Mouse (Mus musculus) left cerebral cortex, postnatal 36 days (tissue): ENCODE data around the gene B3gnt8. TPM values are rescaled to one million over a fixed set of nuclear protein-coding genes. Genes with fewer than 3 reads are reported as not detected.

Experiments
- DNase-seq, 2 experiments: peaks; one replicate each; pipeline ENCODE4 v3.0.0; 2021 to 2022; ENCODE audit warnings: low spot score in 2 of 2, mixed read lengths in 1 of 2
- intact Hi-C: fragments of 180-260 bp; cut with DNase I; formaldehyde crosslinking; loops from one replicate; pipeline ENCODE4 v1.15.1; 2025
- total RNA-seq, 2 experiments: library from RNA; stranded (reverse); gene quantifications; 2 replicates each; pipeline ENCODE4 v1.2.3; 2021

Gene B3gnt8
- total RNA-seq, 2 experiments from 2014 or later, result 0.20 to 1.1 TPM

DNA sequence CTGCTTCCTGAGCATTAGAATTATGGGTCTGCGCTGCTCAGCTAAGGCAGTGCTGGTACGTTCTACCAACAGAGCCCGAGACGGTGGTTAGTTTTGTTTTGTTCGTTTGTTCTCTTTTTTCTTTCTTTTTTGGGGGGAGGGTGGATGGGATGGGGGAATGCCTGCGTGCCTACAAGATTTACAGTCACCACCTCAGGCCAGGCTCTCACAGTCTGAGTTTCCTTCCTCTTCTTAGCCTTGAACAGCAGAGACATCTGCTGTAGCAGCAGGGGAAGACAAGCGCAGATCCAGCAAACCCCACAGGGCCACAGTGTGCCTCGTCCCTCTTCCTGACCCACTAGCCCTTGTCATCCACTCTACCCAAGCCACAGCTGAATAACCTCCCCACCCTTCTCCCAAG, 24.8 kb downstream of the B3gnt8 start:
- intact Hi-C loops, result no loop called here

DNA sequence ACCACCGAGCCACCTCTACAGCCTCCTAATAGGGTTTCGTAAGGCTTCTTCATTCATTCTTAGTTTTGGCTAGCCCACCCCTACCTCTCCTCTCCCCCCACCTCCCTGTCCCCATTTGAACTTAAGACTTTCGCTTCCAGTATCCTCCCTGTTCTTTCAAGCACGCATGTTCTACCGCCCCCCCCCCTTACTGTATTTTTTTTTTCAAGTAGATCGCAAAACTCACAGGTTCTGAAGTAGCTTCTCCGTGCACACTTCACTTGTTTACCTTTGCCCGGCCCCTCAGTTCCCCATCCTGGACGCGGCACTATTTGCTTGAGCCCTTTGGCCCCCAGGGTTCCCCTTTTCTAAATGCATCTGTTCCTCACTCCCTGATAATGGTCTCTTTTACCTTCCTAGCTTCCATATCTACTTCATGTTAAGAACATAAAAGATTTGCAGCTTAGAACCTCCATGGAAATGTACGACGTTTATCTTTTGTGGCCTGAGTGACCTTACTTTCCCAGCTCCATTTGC, 25.8 kb downstream of the B3gnt8 start:
- intact Hi-C loops, result no loop called here
- DNase-seq, result no peak

More for the DNA sequence above, 24.8 kb downstream of the B3gnt8 start:
- DNase-seq, result no peak

DNA sequence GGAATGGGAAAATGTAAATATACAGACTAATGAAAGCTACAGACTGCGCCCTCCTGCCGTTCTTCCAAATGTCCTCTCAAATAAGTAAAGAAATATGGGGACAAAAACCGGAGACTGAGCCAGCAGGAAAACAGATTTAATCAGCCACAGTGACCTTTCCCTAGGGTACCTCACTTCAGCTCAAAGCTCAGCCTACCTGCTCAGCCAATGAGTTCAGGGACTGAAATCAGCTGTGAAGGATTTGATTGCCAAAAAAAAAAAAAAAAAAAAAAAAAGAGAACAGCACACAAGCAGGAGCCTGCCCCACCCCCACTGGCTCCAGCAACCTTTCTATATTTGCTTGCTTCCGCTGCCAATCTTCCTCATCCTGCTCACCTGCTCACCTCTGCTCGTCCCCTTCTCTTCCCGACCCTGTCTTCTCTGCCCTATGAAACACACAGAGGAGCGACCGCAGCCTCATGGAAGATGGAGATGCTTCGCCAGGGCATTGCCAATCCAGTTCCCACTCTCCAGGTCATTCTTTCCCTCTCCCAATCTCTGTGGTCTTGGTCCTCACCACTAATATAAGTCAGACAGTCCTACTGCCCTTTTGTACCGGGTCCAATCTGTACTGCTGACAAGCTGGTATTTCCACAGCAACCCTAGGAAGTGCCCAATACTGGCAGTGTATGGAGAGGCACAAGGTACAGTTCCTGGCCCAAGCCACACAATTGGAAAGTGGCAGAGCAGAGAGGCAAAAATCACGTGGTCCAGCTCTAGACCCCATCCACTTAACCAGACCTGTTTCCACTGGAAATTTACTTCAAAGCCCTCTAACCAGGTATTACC, 29.4 kb downstream of the B3gnt8 start:
- intact Hi-C loops, result no loop called here
- no peak for DNase-seq

DNA sequence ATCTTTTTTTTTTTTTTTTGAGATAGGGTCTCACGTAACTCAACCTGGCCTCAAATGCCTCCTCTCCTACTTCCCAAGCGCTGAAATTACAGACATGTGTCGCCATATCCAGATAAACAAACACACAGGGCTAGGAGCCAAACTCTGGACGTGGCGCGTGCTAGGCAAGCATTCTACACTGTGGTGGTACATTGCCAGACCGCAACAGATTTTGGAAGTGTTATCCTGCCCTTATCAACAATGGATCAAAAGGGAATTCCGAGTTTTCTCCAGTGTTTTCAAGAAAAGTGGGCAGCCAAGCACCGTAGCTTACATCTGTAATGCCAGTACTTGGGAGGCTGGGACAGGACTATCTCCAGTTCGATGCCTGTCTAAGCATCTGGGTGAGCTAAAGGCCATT, 31.3 kb downstream of the B3gnt8 start:
- DNase-seq, result no peak
- intact Hi-C loops, result no loop called here

DNA sequence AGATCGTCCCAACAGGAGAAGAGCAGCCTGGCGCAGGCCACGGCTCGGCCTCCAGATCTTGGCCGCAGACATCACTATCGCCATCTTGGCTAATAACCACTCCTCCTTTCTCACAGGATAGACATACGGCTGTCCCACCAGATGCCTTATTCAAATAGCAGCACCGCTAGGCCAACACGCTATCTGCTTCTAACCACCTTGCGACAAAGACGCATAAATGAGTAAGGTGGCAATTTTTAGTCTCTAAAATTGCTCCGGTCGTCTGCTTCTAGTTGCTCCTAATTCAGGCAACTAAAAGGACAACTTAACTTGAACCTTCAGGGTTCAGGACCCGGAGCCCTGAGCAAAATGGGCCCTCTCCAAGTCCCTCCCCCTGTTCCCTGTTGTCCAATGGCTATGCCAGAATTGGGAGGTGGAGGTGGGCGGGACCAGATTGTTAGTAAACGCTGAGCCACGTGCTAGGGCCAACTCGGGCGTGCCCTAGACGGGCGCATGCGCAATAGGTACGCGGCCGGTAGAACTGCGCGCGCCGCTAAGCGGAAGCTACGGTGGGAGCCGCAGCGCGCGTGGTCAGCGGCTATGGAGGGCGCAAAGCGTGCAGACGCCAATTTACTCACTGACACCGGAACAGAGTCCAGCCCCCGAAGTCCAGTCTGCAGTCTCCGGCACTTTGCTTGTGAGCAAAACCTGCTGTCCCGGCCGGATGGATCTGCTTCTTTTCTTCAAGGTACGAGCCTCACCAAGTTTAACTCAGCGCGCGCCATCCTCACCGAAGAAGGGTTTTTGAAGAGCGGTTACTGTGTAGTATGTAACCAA, 32.4 kb downstream of the B3gnt8 start, which contains the start of the genes Bckdha and Exosc5:
TSS of gene Bckdha (minus strand) at position 325 of the 816 bp plus-strand sequence.
TSS of gene Exosc5 (plus strand) at position 508 of the 816 bp plus-strand sequence.
- intact Hi-C loops, result no loop called here
- DNase-seq, result peak; percentile 98 to 99

DNA sequence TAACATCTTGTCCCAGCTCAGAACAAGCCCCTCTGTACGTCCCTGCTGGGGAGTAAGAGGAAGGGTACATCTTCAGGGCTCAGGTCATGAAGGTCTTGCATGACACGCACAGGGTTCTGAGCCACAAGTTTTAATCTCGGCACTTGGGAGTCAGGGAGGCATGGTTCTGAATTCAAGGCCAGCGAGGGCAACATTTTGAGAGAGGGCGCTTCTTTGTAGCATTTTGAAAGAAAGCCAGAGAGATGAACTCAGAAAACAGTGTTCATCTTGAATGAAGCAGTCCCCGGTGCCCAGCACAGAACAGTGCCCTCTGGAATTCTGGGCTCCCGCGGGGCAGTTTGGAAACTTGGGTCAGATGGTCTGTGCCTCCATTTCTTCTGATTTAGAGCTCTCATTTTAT, 39.9 kb downstream of the B3gnt8 start:
- intact Hi-C loops, result no loop called here
- DNase-seq, result no peak

DNA sequence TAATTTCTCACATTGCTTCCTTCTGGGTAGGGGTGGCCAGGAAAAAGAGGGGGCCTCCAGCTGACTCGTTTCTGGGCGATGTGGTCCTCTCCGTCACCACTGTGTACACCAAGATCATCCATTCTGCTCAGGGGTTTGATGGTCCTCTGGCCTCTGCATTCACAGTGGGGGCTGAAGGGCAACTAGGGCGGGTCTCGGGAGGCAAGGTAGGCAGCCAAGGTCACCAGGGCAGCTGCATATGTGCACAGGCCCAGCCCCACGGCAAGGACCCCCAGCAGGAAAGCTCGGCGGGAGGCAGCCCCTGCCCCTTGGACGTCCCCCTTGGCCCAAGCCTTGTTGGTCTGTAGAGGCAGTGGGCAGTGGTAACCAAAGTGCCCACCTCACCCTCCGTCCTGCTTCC, 42.7 kb downstream of the B3gnt8 start:
- intact Hi-C loops, result no loop called here
- DNase-seq, result no peak

DNA sequence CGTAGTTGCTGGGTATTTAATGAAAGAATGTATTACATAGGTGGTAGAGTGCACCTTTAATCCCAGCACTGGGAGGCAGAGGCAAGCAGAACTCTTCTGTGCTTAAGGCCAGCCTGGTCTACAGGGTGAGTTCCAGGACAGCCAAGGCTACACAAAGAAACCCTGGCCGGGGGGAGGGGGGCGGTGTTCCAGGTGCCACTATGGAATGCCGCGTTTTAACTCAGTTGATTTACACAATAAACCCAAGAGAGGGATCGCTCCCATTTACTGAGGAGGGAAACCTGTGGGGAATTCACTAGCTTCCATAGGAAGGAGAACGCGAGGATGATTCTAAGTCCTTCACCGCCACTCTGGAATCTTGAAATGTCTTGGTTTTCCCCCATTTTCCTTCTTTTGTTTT, 43.2 kb downstream of the B3gnt8 start:
- DNase-seq, result no peak
- intact Hi-C loops, result no loop called here

DNA sequence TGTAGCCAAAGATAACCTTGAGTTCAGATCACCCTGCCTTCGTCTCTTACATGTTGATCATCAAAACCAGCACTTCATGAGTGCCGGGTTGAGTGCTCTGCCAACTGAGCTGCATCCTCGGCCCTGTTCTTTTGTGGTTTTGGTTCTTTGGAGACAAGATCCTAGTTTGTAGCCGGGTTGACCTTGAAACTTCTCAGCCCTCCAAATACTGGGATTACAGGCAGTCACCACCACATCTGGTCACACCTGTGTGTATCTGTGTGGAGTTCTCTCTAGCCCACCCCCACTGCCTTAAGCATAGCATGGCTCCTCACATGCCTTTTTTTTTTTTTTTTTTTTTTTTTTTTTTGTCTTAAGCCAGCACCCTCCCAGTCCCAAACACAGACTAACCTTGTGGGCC, 43.6 kb downstream of the B3gnt8 start:
- intact Hi-C loops, result no loop called here
- DNase-seq, result no peak

DNA sequence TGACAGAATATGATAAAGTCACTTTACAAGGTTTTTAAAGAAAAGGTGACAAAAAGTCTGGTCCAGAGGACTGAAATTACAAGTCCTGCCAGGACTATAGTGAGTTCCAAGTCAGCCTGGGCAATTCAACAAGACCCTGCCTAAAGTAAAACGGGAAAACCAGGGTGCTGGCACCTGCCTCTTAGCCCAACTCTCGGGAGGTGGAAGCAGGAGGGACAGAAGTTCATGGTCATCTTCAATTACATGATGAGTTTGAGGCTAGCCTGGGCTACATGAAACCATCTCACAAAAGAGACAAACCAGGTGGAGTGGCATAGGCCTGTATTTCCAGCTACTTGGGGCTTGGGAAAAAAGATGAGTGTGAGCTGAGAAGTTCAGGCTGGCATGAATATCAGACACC, 45.2 kb downstream of the B3gnt8 start:
- no peak for DNase-seq
- intact Hi-C loops, result no loop called here

DNA sequence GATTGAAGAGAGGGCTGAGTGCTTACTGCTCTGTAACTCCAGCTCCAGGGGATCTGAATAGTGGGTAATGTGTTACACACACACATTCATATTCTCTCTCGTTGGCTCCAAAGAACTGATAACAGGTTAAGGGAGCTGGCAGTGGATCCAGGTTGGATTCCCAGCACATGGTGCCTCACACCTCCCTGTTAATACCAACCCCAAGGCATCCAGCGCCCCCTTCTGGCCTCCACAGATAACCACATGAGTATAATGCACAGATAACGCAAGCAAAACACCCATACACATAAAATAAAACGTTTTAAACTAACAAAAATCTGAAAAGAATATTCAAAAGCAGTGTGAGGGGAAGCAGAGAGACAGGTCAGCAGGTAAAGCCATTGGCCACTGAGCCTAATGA, 46.0 kb downstream of the B3gnt8 start:
- intact Hi-C loops, result no loop called here

DNA sequence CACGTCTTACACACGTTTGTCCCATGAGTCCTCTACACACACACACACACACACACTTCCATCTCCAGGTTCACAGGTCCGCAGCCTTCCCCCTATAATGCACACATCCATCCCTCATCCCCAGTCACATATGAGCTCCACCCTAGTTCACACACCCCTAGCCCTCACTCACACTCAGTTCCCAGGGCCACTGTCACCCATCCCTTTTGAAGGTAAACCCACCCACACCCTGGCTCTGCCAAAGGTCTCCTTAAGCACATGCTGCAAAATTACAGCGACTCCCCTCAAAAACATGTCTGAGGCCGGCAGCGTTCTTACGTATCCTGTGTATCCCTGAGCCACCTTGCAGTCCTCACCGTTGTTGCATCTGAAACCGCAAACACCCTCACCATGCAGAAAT, 47.8 kb downstream of the B3gnt8 start:
- intact Hi-C loops, result no loop called here

More for the DNA sequence above, 46.0 kb downstream of the B3gnt8 start:
- no peak for DNase-seq

DNA sequence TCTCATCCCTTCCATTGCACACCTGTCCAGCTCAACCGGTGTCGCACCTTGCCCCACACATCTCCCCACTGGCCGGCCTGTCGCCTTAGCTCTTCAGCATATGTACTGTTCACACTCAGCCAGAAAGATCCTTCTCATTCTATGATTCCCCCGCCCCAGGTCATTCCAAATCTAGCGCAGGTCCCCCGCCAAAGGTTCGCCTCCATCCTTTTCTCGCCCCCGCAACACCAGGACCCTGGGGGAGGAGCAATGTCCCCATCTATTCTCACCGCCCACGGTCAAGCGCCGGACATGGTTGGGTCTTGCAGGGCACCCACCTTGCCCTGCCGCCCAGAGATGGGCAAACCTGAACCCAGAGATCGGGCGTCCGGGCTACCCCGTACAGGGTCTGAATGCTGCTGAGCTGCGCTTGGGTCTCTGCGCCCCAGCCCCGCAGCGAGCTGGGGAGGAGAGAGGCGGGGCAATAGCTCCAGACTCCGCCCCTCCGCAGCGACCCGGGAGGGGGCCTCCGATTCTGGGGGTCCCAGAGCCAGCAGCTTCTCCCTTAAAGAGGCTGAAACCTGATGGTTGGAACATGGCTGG, 48.4 kb downstream of the B3gnt8 start, which contains the start of gene Tmem91:
TSS of gene Tmem91 (minus strand) at position 448 of the 582 bp plus-strand sequence.
- intact Hi-C loops, result no loop called here
- no peak for DNase-seq

More for the DNA sequence above, 47.8 kb downstream of the B3gnt8 start:
- no peak for DNase-seq

DNA sequence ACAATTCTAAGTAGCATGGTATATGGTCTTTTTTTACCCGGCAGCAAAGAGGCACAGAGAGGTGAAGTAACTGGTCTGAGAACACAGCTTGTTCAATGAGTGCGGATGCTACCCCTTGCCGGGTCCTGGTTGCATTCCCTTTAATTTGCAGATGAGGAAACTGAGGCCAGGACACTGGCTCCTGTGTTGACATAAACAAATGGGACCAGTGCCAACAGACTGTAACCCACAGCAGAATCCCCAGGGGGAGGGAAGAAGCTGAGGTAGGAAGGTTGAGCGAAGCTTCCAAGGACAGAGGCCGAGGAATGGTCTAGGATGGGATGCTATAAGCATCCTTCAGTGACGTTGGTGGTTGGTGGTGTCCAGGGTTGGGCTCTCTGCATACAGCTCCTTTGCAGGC, 49.0 kb downstream of the B3gnt8 start:
- intact Hi-C loops, result no loop called here
- DNase-seq, result no peak

DNA sequence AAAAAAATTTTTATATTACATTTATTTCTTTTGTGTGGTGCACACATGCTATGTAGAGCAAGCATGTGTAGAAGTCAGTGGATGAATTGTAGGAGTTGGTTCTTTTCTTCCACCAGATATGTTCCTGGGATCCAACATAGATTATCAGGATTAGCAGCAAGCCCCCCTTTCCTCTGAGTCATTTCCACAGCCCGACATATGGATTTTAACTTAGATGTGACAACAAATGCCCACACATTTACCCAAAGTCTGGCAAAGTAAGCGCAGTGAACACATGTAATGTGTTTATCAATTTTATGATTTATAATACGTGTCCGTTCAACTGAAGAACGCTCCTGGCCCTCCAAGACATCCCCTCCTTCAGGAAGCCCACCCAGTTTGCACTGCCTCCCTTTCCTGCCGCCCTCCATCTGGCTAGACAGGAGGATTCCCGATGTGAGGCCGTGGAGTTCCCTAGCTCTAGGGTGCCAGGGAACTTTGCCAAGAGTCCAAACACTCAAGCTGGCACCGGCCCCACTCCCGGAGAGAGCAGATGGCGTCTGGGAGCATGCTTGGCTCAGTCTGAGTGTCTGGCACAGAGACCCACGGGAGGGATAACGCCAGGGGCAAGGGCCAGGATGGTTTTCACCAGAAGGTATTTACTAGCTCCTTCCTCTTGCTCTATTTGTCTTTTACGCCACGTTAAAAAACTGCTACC, 49.8 kb downstream of the B3gnt8 start:
- intact Hi-C loops, result no loop called here
- DNase-seq, result peak; percentile 91

DNA sequence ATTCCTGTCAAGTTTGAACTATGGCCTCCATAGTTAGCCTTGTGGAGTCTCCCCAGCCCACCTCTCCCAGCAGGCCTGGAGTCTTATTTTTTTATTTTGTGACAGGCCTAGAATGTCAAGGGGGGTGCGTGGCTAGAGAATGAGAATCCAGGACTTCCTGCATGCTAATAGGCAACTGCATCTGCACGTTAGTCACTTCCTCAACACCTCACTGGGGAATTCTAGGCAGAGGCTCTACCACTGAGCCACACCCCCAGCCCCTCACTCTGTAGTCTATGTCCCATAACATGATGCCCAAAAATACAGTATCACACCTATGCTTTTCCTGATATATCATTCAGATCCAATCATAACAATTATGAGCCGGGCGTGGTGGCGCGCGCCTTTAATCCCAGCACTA, 50.6 kb downstream of the B3gnt8 start:
- intact Hi-C loops, result no loop called here
- no peak for DNase-seq

DNA sequence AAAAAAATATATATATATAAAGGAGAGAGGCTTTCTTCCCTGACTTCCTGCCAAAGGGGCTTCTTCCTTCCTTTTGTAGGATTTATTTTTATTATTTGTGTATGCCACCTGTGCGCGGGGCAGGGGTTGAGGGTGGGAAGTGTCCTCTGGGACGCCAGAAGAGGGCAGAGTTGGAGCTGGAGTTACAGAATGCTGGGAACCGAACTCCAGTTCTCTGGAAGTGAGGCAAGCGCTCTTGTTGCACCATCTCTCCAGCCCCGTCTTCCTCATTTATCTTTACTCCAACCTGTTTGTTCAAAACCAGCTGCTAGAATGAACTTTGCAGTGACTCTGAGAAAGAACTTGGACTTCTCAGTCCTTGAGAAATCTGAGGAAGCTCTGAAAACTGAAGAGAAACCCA, 53.5 kb downstream of the B3gnt8 start:
- intact Hi-C loops, result loop anchor here (5.0 kb wide), 1 partner anchor 37 kb away; the partner anchor contains the start of gene Ccdc97

DNA sequence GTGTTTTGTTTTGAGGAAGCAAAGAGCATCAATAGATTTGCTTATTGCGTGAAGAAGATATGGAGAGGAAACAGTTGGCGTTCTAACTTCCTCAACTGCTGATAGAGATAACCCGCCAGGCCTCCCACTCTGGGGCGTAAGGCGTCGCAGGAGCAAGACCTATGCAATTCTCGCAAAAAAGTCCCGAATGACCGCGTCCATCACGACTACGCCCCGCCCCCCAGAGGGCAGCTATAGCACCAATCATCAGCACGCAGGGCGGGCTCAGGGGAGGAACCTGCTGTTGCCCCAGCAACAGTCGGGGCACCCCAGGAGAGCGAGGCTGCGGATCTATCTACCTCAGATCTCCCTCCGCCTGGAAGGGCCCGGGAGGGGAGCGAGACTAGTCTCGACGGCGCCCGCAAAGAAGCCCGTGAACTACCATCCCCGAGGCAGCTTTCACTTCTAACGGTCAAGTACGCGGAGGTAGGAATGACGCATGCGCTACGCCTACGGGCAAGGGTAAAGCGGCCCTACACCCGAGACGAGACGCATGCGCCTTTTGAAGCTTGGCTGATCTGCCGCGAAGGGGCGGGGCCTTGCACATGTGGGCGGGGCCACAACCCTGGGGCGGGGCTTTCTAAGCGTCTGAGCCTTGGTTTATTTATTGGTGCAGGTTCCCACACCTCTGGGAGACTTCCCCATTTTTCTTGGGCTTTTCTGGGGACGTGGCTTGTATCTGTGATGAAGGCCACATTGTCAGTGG, 54.2 kb downstream of the B3gnt8 start, which contains the start of gene B9d2:
TSS of gene B9d2 (plus strand) at position 267 of the 745 bp plus-strand sequence.
- intact Hi-C loops, result loop anchor here (5.0 kb wide), 1 partner anchor 37 kb away; the partner anchor contains the start of gene Ccdc97
- DNase-seq, result peak; percentile 94 to 95

More for the DNA sequence above, 53.5 kb downstream of the B3gnt8 start:
- no peak for DNase-seq
